Mouse (Mus musculus) liver, embryonic 14.5 days (tissue): ENCODE data around the gene Add1. TPM values are rescaled to one million over a fixed set of nuclear protein-coding genes. Genes with fewer than 3 reads are reported as not detected.

ENCODE experiments used
- ATAC-seq: fragments of 200-750 bp; cut with Nextera tagmentation; 2 replicates; pipeline ENCODE4 v1.8.0; 2017; ENCODE audit warnings: moderate number of reproducible peaks, mild to moderate bottlenecking, moderate library complexity; ENCODE audit not compliant: insufficient read depth
- DNase-seq, 3 experiments: peaks; one replicate each; pipeline ENCODE4 v3.0.0-alpha.2; 2012 to 2013; ENCODE audit warnings: low read depth in 3 of 3, low spot score in 3 of 3
- H3K27ac ChIP-seq: fragments of 300-500 bp; sonication (generic); 2 replicates; pipeline ENCODE4 v1.5.1; 2014; ENCODE audit warnings: moderate library complexity, mild to moderate bottlenecking, control low read depth, inconsistent platforms
- H3K27me3 ChIP-seq: fragments of 300-500 bp; sonication (generic); 2 replicates; pipeline ENCODE4 v1.6.1; 2014; ENCODE audit warnings: mild to moderate bottlenecking, low read length, moderate library complexity; ENCODE audit not compliant: control insufficient read depth, insufficient read depth
- H3K36me3 ChIP-seq: fragments of 300-500 bp; sonication (generic); replicated peaks from 2 replicates; pipeline ENCODE4 v1.6.1; 2014; ENCODE audit warnings: low read depth; ENCODE audit not compliant: control insufficient read depth, insufficient read depth
- H3K4me1 ChIP-seq, 2 experiments: fragments of 200-500 bp in 1 of 2; fragments of 300-500 bp in 1 of 2; sonication (generic) in 1 of 2; replicated peaks; 2 replicates each; pipeline ENCODE4 v1.6.1; 2012 to 2014; ENCODE audit warnings: antibody characterized with exemption in 1 of 2, inconsistent platforms in 1 of 2, low read length in 1 of 2; ENCODE audit not compliant: control insufficient read depth in 2 of 2, insufficient read depth in 2 of 2
- H3K4me2 ChIP-seq: fragments of 300-500 bp; sonication (generic); 2 replicates; pipeline ENCODE4 v1.6.1; 2014; ENCODE audit warnings: low read depth, mild to moderate bottlenecking, control low read depth, moderate library complexity
- H3K4me3 ChIP-seq, 2 experiments: fragments of 200-500 bp in 1 of 2; fragments of 300-500 bp in 1 of 2; sonication (generic) in 1 of 2; 2 replicates each; pipeline ENCODE4 v1.5.1; 2012 to 2014; ENCODE audit warnings: low read depth in 2 of 2, low read length in 2 of 2, mild to moderate bottlenecking in 2 of 2, control low read depth in 1 of 2, inconsistent platforms in 1 of 2, moderate library complexity in 1 of 2; ENCODE audit not compliant: insufficient read depth in 1 of 2
- H3K9ac ChIP-seq: fragments of 300-500 bp; sonication (generic); replicated peaks from 2 replicates; pipeline ENCODE4 v1.6.1; 2014; ENCODE audit warnings: mild to moderate bottlenecking, control low read depth, moderate library complexity
- H3K9me3 ChIP-seq: fragments of 300-500 bp; sonication (generic); 2 replicates; pipeline ENCODE4 v1.6.1; 2016; ENCODE audit warnings: low read length, mixed read lengths; ENCODE audit not compliant: control insufficient read depth
- CTCF ChIP-seq: IDR thresholded peaks from 2 replicates; pipeline ENCODE4 v1.5.1; 2016; ENCODE audit warnings: antibody characterized with exemption, low read depth, control low read depth
- EP300 ChIP-seq: IDR thresholded peaks from 2 replicates; pipeline ENCODE4 v1.6.1; 2016; ENCODE audit warnings: antibody characterized with exemption, low read depth
- WGBS: fragments of 180-500 bp; shearing (Covaris S2); extraction: QIAGEN DNeasy Blood & Tissue Kit; methylation state at CpG from one replicate; pipeline ENCODE4 v1.1.7; 2014; ENCODE audit not compliant: insufficient replicate concordance; 5-methylcytosine and 5-hydroxymethylcytosine counted together
- polyA plus RNA-seq, 2 experiments: library from polyadenylated mRNA; depleted of rRNA in 1 of 2; stranded (reverse) in 1 of 2; unstranded in 1 of 2; fragments of >200 nt; fragmentation: Nextera tagmentation in 1 of 2; extraction: Ambion mirVana in 1 of 2; gene quantifications; 2 replicates each; pipeline versions ENCODE4 v1.2.1 to v1.2.3; 2012 to 2014

Gene Add1
- polyA plus RNA-seq, 2 experiments = 113 to 118 TPM

DNA sequence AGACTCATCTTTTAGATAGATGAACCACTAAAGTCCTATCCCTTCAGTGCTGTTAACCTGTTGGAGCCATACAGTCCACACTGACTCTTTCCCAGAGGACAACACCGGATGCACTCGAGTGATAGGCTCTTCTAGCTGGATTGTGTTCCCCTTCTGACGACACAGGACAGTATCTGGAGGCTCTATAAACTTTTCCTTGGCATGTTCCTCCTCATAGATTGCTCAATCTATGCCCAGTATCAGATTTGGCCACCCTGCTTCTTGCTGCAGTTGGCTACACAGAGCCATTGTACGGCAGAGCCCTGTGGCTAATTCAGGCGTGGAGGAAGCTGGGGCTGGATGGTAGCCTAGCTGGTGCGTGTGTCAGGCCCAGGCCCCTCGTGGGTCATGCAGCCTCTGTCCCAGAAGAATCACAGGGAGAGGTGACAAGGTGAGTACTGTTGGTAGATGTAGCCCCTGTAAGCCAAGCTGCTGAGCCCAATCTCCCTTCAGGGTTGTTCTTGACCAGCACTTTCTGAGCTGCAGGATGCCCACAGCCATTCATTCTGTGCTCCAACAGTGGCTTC is 64.2 kb downstream of the Add1 start:
- H3K4me2 ChIP-seq = peak overlapping the region; percentile 95
- ATAC-seq (no peak), DNase-seq (no peak)
- WGBS = 58% methylated on average over 7 of the region's 7 CpGs
- no peak overlapping the region for H3K4me3 ChIP-seq
- H3K4me1 ChIP-seq = peaks cover 14 to 23% of the 10 kb centered on the region in 2 experiments
- no peak overlapping the region for H3K9ac ChIP-seq
- H3K27me3 ChIP-seq = no peaks in the 10 kb centered on the region
- no peak overlapping the region for H3K27ac ChIP-seq
- no peaks in the 10 kb centered on the region for H3K9me3 ChIP-seq
- TF ChIP-seq EP300 (no peak), CTCF (no peak)
- H3K36me3 ChIP-seq = peaks cover 42% of the 10 kb centered on the region

DNA sequence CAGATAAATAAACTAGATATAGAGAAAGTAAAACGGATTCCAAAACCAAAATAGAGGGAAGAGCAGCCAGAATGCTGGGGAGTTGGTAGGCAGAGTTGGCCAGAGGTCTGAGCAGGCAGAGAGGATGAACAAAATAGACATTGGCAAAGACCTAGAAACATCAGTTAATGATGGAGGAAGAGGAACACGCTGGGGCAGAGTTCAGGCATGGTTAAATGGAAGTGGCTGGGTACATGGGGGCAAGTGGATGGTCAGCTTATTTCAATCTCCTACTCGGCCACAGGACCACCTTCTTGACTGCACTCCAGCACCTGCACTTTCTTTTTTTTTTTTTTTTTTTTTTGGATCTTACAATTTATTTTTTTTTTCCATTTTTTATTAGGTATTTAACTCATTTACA is 68.5 kb downstream of the Add1 start:
- no peak for ATAC-seq
- DNase-seq = no peak
- WGBS = 65% methylated on average over 3 of the region's 3 CpGs
- H3K4me1 ChIP-seq = peaks cover 0 to 7% of the 10 kb centered on the region in 2 experiments; a peak in 3 of 4 replicates
- H3K27me3 ChIP-seq = no peaks in the 10 kb centered on the region
- H3K4me3 ChIP-seq = no peak overlapping the region
- no peaks in the 10 kb centered on the region for H3K9me3 ChIP-seq
- no peak overlapping the region for H3K9ac ChIP-seq
- TF ChIP-seq CTCF = no peak
- no peak for TF ChIP-seq EP300
- no peak overlapping the region for H3K27ac ChIP-seq
- H3K4me2 ChIP-seq = no peak overlapping the region
- peaks cover 41% of the 10 kb centered on the region for H3K36me3 ChIP-seq

DNA sequence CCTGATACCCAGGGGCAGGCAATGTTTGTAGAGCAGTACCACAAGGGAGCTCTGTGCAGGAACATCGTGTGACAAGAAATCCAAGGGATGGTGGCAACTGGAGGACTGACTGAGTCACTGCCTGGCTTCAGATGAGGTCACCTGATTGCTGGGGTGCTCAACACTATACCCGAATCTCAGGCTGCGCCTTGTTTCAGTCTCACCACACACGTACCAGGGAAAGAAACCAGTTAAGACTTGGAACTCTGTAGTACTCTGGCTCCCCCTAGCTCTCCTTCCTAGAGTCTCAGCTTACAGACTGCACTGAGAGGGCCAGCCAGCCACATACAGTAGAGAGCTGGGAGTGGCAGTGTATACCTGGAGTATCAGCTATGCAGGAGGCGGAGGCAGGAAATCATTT is 69.5 kb downstream of the Add1 start:
- WGBS = 72% methylated on average over 5 of the region's 5 CpGs
- ATAC-seq = peak; percentile 58
- H3K4me2 ChIP-seq = no peak overlapping the region
- H3K9me3 ChIP-seq = no peaks in the 10 kb centered on the region
- TF ChIP-seq CTCF = peak; percentile 82
- no peak for TF ChIP-seq EP300
- no peak overlapping the region for H3K27ac ChIP-seq
- H3K4me1 ChIP-seq = no peaks in the 10 kb centered on the region
- peak in 1 of 3 experiments; percentile 41 for DNase-seq
- peaks cover 46% of the 10 kb centered on the region for H3K36me3 ChIP-seq
- H3K27me3 ChIP-seq = no peaks in the 10 kb centered on the region
- no peak overlapping the region for H3K4me3 ChIP-seq
- H3K9ac ChIP-seq = no peak overlapping the region

DNA sequence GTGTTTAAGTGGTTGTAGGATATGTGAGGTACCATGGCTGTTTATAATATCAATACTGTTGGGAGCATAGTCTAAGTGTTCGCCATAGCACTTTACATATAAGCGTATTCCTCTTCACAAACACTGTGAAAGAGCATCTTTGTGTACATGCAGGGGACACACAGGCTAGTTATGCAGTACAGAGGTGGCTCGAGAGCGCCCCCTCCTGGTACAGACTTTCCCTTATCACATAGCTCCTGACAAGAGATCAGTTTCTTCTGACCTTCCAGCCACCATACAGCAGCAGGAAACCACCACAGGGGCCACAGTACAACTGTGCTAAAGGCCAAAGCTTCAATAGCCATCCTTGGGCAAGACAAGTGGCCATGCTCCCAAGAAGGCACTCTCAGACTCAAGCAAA is 74.1 kb downstream of the Add1 start:
- Histone ChIP-seq H3K36me3 (peaks cover 74% of the 10 kb centered on the region), H3K27ac (no peak overlapping the region), H3K4me3 (no peak overlapping the region), H3K9ac (no peak overlapping the region), H3K9me3 (no peaks in the 10 kb centered on the region), H3K4me1 (no peaks in the 10 kb centered on the region), H3K4me2 (no peak overlapping the region), H3K27me3 (no peaks in the 10 kb centered on the region)
- peak; percentile 65; the same call in 1 of the 2 replicates for ATAC-seq
- no peak for TF ChIP-seq EP300
- peak; percentile 92 for TF ChIP-seq CTCF
- peak in 2 of 3 experiments; percentile 55 to 57 for DNase-seq
- WGBS = 43% methylated on average over 4 of the region's 4 CpGs

DNA sequence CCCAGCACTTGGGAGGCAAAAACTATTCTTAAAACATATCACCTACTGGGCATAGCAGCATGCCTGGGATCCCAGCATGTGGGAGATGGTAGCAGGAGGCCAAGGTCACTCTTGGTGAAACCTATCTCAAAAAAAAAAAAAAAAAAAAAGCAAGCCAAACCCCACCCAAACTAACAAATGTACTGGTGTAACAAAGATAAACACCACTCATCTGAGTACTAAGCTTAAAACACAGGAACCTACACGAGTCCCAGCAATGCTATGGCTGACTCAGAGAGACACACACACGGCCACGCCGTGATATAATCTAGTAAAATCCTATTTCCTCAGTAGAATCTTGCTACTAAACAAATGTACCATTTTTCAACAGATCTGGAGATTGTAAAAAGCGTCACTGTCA is 79.5 kb downstream of the Add1 start:
- WGBS = 61% methylated on average over 5 of the region's 5 CpGs
- Histone ChIP-seq H3K4me2 (no peak overlapping the region), H3K27me3 (no peaks in the 10 kb centered on the region), H3K9me3 (no peaks in the 10 kb centered on the region), H3K36me3 (peaks cover 78% of the 10 kb centered on the region), H3K4me3 (no peak overlapping the region), H3K9ac (no peak overlapping the region), H3K4me1 (peaks cover 0 to 5% of the 10 kb centered on the region in 2 experiments; a peak in 1 of 4 replicates), H3K27ac (no peak overlapping the region)
- no peak for ATAC-seq
- TF ChIP-seq EP300 (no peak), CTCF (no peak)
- no peak for DNase-seq
